Mouse (Mus musculus) lung, embryonic 14.5 days (tissue): ENCODE results near the gene Capns2. TPM values are rescaled to one million over a fixed set of nuclear protein-coding genes. Genes with fewer than 3 reads are reported as not detected.

ENCODE experiments used
- ATAC-seq: fragments of 200-750 bp; cut with Nextera tagmentation; 2 replicates; pipeline ENCODE4 v1.8.0; 2017; ENCODE audit warnings: mild to moderate bottlenecking, moderate TSS enrichment, moderate library complexity; ENCODE audit not compliant: insufficient read depth
- DNase-seq: peaks from one replicate; pipeline ENCODE4 v3.0.0-alpha.2; 2015
- H3K27ac ChIP-seq: fragments of 300-500 bp; sonication (generic); 2 replicates; pipeline ENCODE4 v1.5.1; 2014; ENCODE audit warnings: low read depth, mild to moderate bottlenecking, moderate library complexity
- H3K27me3 ChIP-seq: fragments of 300-500 bp; sonication (generic); 2 replicates; pipeline ENCODE4 v1.6.1; 2014; ENCODE audit warnings: low read length, control low read depth; ENCODE audit not compliant: insufficient read depth
- H3K36me3 ChIP-seq: fragments of 300-500 bp; sonication (generic); 2 replicates; pipeline ENCODE4 v1.6.1; 2014; ENCODE audit warnings: control low read depth; ENCODE audit not compliant: insufficient read depth
- H3K4me1 ChIP-seq: fragments of 300-500 bp; sonication (generic); 2 replicates; pipeline ENCODE4 v1.6.1; 2014; ENCODE audit warnings: antibody characterized with exemption, control low read depth; ENCODE audit not compliant: insufficient read depth
- H3K4me2 ChIP-seq: fragments of 300-500 bp; sonication (generic); 2 replicates; pipeline ENCODE4 v1.6.1; 2014; ENCODE audit warnings: mild to moderate bottlenecking
- H3K4me3 ChIP-seq: fragments of 300-500 bp; sonication (generic); 2 replicates; pipeline ENCODE4 v1.5.1; 2014; ENCODE audit warnings: low read depth, low read length
- H3K9ac ChIP-seq: fragments of 300-500 bp; sonication (generic); 2 replicates; pipeline ENCODE4 v1.6.1; 2014
- H3K9me3 ChIP-seq: fragments of 300-500 bp; sonication (generic); 2 replicates; pipeline ENCODE4 v1.6.1; 2016; ENCODE audit warnings: low read depth, low read length, control low read depth
- CTCF ChIP-seq: IDR thresholded peaks from 2 replicates; pipeline ENCODE4 v1.5.1; 2016; ENCODE audit warnings: antibody characterized with exemption, low read depth
- WGBS: fragments of 180-500 bp; shearing (Covaris S2); extraction: QIAGEN DNeasy Blood & Tissue Kit; methylation state at CpG from one replicate; pipeline ENCODE4 v1.1.7; 2014; 5-methylcytosine and 5-hydroxymethylcytosine counted together
- polyA plus RNA-seq: library from polyadenylated mRNA; unstranded; fragments of >200 nt; fragmentation: Nextera tagmentation; extraction: Ambion mirVana; gene quantifications from 2 replicates; pipeline ENCODE4 v1.2.1, GENCODE M21; 2014

Capns2 gene
- polyA plus RNA-seq, 1 experiment from 2014 or later = 1.2 TPM

DNA sequence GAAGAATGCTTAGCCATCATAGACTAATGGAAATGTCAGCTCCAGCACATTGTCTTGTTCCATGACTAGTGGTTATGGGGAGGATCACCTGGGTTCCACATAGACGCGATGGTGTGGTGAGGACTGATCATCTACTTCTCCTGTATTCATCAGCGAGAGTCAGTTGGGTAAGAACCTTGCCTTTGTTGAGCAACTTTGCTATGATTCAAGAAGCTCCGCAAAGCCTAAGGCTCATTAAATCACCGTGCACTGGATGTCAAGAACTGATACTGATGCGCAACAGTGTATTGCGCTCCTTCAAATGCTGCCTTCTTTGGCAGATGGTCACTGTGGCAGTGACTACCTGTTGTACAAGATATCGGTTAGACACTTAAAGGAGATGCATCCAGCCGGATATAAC lies 5.3 kb downstream of the Capns2 start:
- H3K4me1 ChIP-seq = no peaks in the 10 kb centered on the region
- H3K9me3 ChIP-seq = no peaks in the 10 kb centered on the region
- H3K27ac ChIP-seq = no peak overlapping the region
- no peaks in the 10 kb centered on the region for H3K27me3 ChIP-seq
- no peaks in the 10 kb centered on the region for H3K36me3 ChIP-seq
- no peak overlapping the region for H3K9ac ChIP-seq
- H3K4me2 ChIP-seq = no peak overlapping the region
- no peak for DNase-seq
- 95% methylated on average over 9 of the region's 9 CpGs for WGBS
- no peak overlapping the region for H3K4me3 ChIP-seq
- no peak for ATAC-seq
- TF ChIP-seq CTCF = no peak

GRCm38 (mm10) chr8:92908448-92908847 lies 7.2 kb downstream of the Capns2 start:
- H3K9ac ChIP-seq = no peak overlapping the region
- no peaks in the 10 kb centered on the region for H3K9me3 ChIP-seq
- H3K4me3 ChIP-seq = no peak overlapping the region
- H3K36me3 ChIP-seq = no peaks in the 10 kb centered on the region
- no peak for ATAC-seq
- no peak overlapping the region for H3K27ac ChIP-seq
- no peaks in the 10 kb centered on the region for H3K27me3 ChIP-seq
- H3K4me2 ChIP-seq = no peak overlapping the region
- no peak for TF ChIP-seq CTCF
- H3K4me1 ChIP-seq = no peaks in the 10 kb centered on the region
- WGBS = 95% methylated on average over 2 of the region's 2 CpGs
- DNase-seq = no peak

- H3K27me3 ChIP-seq = no peaks in the 10 kb centered on the region
- H3K9ac ChIP-seq = no peak overlapping the region
- no peak for TF ChIP-seq CTCF
- no peaks in the 10 kb centered on the region for H3K4me1 ChIP-seq
- no peak overlapping the region for H3K4me3 ChIP-seq
- H3K27ac ChIP-seq = no peak overlapping the region
- 74% methylated on average over 3 of the region's 3 CpGs for WGBS
- ATAC-seq (no peak), DNase-seq (no peak)
- H3K4me2 ChIP-seq = no peak overlapping the region
- H3K36me3 ChIP-seq = no peaks in the 10 kb centered on the region
- H3K9me3 ChIP-seq = no peaks in the 10 kb centered on the region
Measured at GRCm38 (mm10) chr8:92911477-92911876, 10.3 kb downstream of the Capns2 start.

DNA sequence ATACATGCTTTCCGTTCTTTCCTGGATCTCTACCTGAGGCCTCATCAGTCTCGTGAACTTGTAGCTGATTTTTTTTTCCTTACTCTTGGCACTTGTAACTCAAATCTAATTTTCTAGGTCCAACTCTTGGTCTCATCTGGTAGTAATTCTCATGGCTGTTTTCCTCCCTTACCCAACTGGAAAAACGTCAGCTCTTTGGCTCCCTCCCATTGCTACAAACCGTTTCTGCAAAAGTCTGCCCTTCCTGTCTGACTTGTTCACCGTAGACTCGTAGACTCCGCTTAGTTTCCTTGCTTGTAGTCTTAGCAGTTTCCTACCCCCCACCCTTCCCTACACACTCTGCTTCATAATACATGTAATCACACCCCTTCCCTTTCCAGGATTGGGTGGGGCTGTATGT lies 12.2 kb downstream of the Capns2 start:
- TF ChIP-seq CTCF = no peak
- H3K9ac ChIP-seq = no peak overlapping the region
- ATAC-seq (no peak), DNase-seq (no peak)
- H3K4me1 ChIP-seq = no peaks in the 10 kb centered on the region
- no peak overlapping the region for H3K4me3 ChIP-seq
- 78% methylated on average over 7 of the region's 7 CpGs for whole genome bisulfite sequencing
- H3K9me3 ChIP-seq = no peaks in the 10 kb centered on the region
- H3K4me2 ChIP-seq = no peak overlapping the region
- H3K27ac ChIP-seq = no peak overlapping the region
- no peaks in the 10 kb centered on the region for H3K36me3 ChIP-seq
- H3K27me3 ChIP-seq = no peaks in the 10 kb centered on the region

DNA sequence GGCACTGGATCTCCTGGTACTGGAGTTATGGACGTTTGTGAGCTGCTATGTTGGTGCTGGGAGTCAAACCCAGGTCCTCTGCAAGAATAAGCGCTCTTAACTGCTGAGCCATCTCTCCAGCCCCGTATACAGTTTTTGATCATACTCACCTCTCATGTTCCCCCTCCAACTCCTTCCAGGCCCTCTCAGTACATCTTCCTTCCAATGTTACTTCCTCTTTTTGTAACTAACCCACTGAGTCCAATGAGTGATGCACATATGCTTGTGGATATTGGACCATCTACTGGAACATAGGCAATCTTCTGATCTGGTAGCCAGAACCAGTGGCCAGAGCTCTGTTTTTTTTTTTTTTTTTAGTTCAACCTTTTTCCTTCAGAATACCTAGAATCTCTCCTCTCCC lies 14.9 kb downstream of the Capns2 start:
- H3K4me1 ChIP-seq = no peaks in the 10 kb centered on the region
- H3K27ac ChIP-seq = no peak overlapping the region
- no peaks in the 10 kb centered on the region for H3K36me3 ChIP-seq
- 81% methylated on average over 3 of the region's 3 CpGs for WGBS
- no peak overlapping the region for H3K9ac ChIP-seq
- H3K27me3 ChIP-seq = no peaks in the 10 kb centered on the region
- ATAC-seq (no peak), DNase-seq (no peak)
- no peak overlapping the region for H3K4me2 ChIP-seq
- TF ChIP-seq CTCF = no peak
- H3K4me3 ChIP-seq = no peak overlapping the region
- no peaks in the 10 kb centered on the region for H3K9me3 ChIP-seq

DNA sequence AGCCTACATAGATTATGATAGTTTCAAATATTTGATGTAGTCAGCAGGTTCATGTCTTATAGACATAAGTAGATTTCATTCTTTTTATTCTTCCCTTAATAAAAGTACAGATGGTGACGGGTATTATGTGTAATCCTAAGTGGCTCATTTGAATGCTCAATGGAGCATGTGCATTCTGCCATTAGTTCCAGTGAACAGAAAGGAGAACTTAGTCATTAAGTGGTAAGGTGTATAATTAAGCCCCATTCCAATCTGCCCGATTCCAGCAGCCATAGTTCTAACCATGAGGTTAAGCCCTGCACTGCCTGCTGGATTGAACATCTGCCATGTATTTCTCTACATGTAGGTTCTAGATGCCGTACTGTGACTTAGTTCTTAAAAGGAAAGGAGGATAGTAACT lies 20.6 kb downstream of the Capns2 start:
- H3K9ac ChIP-seq = no peak overlapping the region
- H3K27ac ChIP-seq = no peak overlapping the region
- TF ChIP-seq CTCF = no peak
- ATAC-seq (no peak), DNase-seq (no peak)
- H3K4me3 ChIP-seq = no peak overlapping the region
- no peak overlapping the region for H3K4me2 ChIP-seq
- H3K27me3 ChIP-seq = no peaks in the 10 kb centered on the region
- H3K36me3 ChIP-seq = no peaks in the 10 kb centered on the region
- no peaks in the 10 kb centered on the region for H3K4me1 ChIP-seq
- 91% methylated on average over 3 of the region's 3 CpGs for WGBS
- no peaks in the 10 kb centered on the region for H3K9me3 ChIP-seq

DNA sequence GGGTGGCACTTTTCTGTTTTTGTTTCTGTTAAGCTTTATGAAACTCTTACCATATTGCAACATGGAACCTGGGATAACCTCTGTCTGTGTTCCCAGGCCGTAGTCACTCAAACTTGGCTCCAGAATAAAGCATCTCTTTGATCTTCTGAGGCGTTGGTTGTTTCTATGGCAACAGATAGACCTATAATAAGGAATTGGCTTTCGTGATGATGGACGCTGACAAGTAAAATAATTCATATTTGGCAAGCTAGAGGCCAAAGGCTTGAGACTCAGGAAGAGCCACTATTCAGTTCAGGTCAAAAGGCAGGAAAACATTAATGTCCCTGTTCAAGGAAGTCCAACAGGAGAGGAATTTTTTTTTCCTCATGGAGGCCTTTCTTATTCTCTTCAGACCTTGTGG lies 27.8 kb downstream of the Capns2 start:
- DNase-seq = no peak
- H3K9me3 ChIP-seq = no peaks in the 10 kb centered on the region
- H3K4me1 ChIP-seq = no peaks in the 10 kb centered on the region
- no peak for TF ChIP-seq CTCF
- no peaks in the 10 kb centered on the region for H3K27me3 ChIP-seq
- 49% methylated on average over 4 of the region's 4 CpGs for WGBS
- ATAC-seq = no peak
- no peak overlapping the region for H3K4me2 ChIP-seq
- no peak overlapping the region for H3K4me3 ChIP-seq
- no peaks in the 10 kb centered on the region for H3K36me3 ChIP-seq
- H3K27ac ChIP-seq = no peak overlapping the region
- H3K9ac ChIP-seq = no peak overlapping the region

DNA sequence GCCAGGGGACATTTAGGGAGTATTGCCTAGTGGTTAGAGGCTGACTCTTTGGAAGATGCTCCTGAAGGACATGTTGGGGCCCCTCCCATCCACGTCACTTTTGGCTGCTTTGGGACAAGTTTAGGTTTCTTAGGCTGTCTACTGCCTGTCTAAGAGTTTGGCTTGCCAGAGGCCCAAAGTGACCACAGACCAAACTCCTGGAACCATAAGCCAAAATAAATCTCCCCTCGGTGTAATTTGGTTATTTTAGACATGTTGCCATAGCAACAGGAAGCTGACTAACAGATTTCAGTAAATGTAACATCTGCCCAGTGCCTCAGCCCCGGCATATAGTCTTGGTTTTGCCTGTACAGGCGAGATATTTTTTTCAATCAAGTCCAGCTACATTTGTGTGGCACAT lies 36.8 kb downstream of the Capns2 start:
- Histone ChIP-seq H3K4me1 (peaks cover 3% of the 10 kb centered on the region; the same call in 1 of the 2 replicates), H3K36me3 (no peaks in the 10 kb centered on the region), H3K4me2 (no peak overlapping the region), H3K9ac (no peak overlapping the region), H3K27me3 (no peaks in the 10 kb centered on the region), H3K4me3 (no peak overlapping the region), H3K27ac (no peak overlapping the region), H3K9me3 (no peaks in the 10 kb centered on the region)
- DNase-seq = no peak
- WGBS = 77% methylated on average over 4 of the region's 4 CpGs
- TF ChIP-seq CTCF = no peak
- ATAC-seq = no peak
